Mouse (Mus musculus): ENCODE measurements around the gene Vmn1r4. TPM values are rescaled to one million over a fixed set of nuclear protein-coding genes. Genes with fewer than 3 reads are reported as not detected.

Vmn1r4 gene
- total RNA-seq (2014; fragmentation: Nextera tagmentation) (2.6 TPM in 1 of 2 replicates, not detected in the other), total RNA-seq (2017) (0.87 and 1.9 TPM in 2 replicates), polyA plus RNA-seq (2012) (not detected in 2 replicates)

- DNase-seq (ENCODE audit: low spot score) (peak; percentile 73), ATAC-seq (ENCODE audit: extremely low read depth, insufficient number of reproducible peaks, low FRiP score, poor library complexity, severe bottlenecking) (peak; percentile 64)
- no peaks in the 10 kb centered on the region for H3K27me3 ChIP-seq (ENCODE audit: insufficient read depth, low read length)
- peaks cover 31% of the 10 kb centered on the region for H3K4me1 ChIP-seq (ENCODE audit: insufficient read depth, low read depth, low read length)
- no peak for TF ChIP-seq POLR2AphosphoS5 (IDR thresholded peaks at IDR 0.05; ENCODE audit: insufficient replicate concordance, low read depth, low read length)
- no peak for TF ChIP-seq GATA2 (IDR thresholded peaks at IDR 0.05; ENCODE audit: borderline replicate concordance, low read depth, low read length)
- no peaks in the 10 kb centered on the region for H3K9me3 ChIP-seq (replicated peaks)
- H3K4me3 ChIP-seq (ENCODE audit: low read depth, low read length): peak within 1 kb of the TSS; percentile 98
- H3K36me3 ChIP-seq (replicated peaks): peaks cover 6% of the 10 kb centered on the region
Observed at GRCm38 (mm10) chr6:56923726-56924707, at the start of gene Vmn1r4, which contains the start of gene Nt5c3. Gene Vmn1r4, plus strand, starts transcription at chr6:56924015. Gene Nt5c3, minus strand, starts transcription at chr6:56923932.

- ATAC-seq (ENCODE audit: extremely low read depth, insufficient number of reproducible peaks, low FRiP score, poor library complexity, severe bottlenecking) (no peak), DNase-seq (ENCODE audit: low spot score) (no peak)
- TF ChIP-seq GATA2 (IDR thresholded peaks at IDR 0.05; ENCODE audit: borderline replicate concordance, low read depth, low read length) (no peak), CTCF (IDR thresholded peaks at IDR 0.05; ENCODE audit: low read depth, low read length) (no peak), TAL1 (conservative IDR thresholded peaks at IDR 0.05; ENCODE audit: low read depth, low read length) (no peak), POLR2AphosphoS5 (IDR thresholded peaks at IDR 0.05; ENCODE audit: insufficient replicate concordance, low read depth, low read length) (no peak), GATA1 (IDR thresholded peaks at IDR 0.05; ENCODE audit: borderline replicate concordance, low read length) (no peak)
- no peak overlapping the region for H3K4me3 ChIP-seq (ENCODE audit: low read depth, low read length)
- H3K4me1 ChIP-seq (ENCODE audit: insufficient read depth, low read depth, low read length): peaks cover 18% of the 10 kb centered on the region
- H3K36me3 ChIP-seq (replicated peaks): peaks cover 25% of the 10 kb centered on the region
- no peaks in the 10 kb centered on the region for H3K9me3 ChIP-seq (replicated peaks)
- peaks cover 7% of the 10 kb centered on the region; the same call in 1 of the 2 replicates for H3K27me3 ChIP-seq (ENCODE audit: insufficient read depth, low read length)
Observed at GRCm38 (mm10) chr6:56876870-56877269, 46.9 kb upstream of the Vmn1r4 start.

DNA sequence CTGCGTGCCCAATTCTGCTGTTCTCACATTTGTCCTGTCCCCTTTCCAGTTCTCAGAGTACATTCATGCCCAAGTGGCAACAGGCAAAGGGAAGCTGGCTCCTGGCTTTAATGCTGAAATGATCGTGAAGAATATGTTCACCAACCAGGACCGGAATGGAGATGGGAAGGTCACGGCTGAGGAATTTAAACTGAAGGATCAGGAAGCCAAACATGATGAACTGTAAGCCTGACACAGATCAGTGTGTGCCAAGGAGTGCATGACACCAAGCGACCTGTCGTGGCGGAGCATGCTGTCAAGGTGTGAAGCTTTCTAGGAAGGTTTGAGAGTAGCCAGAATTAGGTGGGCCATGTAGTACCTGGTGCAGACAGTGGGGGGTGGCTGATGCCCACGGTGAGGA is 45.8 kb upstream of the Vmn1r4 start:
- DNase-seq (ENCODE audit: low spot score) (no peak), ATAC-seq (ENCODE audit: extremely low read depth, insufficient number of reproducible peaks, low FRiP score, poor library complexity, severe bottlenecking) (no peak)
- Histone ChIP-seq H3K4me3 (ENCODE audit: low read depth, low read length) (no peak overlapping the region), H3K9me3 (replicated peaks) (no peaks in the 10 kb centered on the region), H3K36me3 (replicated peaks) (peaks cover 36% of the 10 kb centered on the region), H3K27me3 (ENCODE audit: insufficient read depth, low read length) (peaks cover 4% of the 10 kb centered on the region; the same call in 1 of the 2 replicates), H3K4me1 (ENCODE audit: insufficient read depth, low read depth, low read length) (peaks cover 18% of the 10 kb centered on the region)
- peak; percentile 59; the same call in 1 of the 2 replicates for TF ChIP-seq POLR2AphosphoS5 (IDR thresholded peaks at IDR 0.05; ENCODE audit: insufficient replicate concordance, low read depth, low read length)
- no peak for TF ChIP-seq GATA2 (IDR thresholded peaks at IDR 0.05; ENCODE audit: borderline replicate concordance, low read depth, low read length)
- 0 out of 2 replicates have a peak, but pooled peaks have one; percentile 14 for TF ChIP-seq CTCF (IDR thresholded peaks at IDR 0.05; ENCODE audit: low read depth, low read length)

DNA sequence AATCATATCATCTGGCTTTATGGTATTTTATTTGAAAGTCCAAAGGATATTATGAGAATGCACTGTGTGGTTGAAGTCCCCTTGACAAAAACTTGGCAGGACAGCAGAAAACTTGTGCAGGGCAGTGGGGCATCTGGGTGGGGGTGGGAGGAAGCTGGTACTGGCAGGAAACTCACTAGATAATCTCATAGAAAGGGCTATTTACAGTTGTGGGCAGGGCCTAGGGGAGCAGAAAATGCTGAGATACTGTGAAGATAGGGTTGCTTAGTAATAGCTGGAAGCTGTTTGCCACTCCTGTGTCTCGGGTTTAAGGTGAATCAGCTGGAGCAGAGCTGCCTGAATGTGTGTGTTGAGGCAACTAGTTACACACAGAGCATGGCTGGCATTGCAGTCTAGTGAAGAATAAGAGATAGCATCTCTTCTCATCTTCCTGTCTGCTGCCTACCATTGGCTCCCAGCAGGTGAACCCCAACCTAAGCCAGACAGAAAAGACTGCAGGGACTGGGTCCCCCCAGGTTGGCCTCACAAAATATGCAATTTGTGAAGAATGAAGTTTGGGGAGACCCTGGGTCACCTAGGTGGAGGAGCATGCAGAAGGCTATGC is 44.4 kb upstream of the Vmn1r4 start:
- peak; percentile 9 for DNase-seq (ENCODE audit: low spot score)
- Histone ChIP-seq H3K36me3 (replicated peaks) (peaks cover 50% of the 10 kb centered on the region), H3K9me3 (replicated peaks) (no peaks in the 10 kb centered on the region), H3K4me1 (ENCODE audit: insufficient read depth, low read depth, low read length) (peaks cover 18% of the 10 kb centered on the region), H3K27me3 (ENCODE audit: insufficient read depth, low read length) (no peaks in the 10 kb centered on the region), H3K4me3 (ENCODE audit: low read depth, low read length) (no peak overlapping the region)
- ATAC-seq (ENCODE audit: extremely low read depth, insufficient number of reproducible peaks, low FRiP score, poor library complexity, severe bottlenecking): peak; percentile 85
- TF ChIP-seq GATA2 (IDR thresholded peaks at IDR 0.05; ENCODE audit: borderline replicate concordance, low read depth, low read length) (no peak), TAL1 (conservative IDR thresholded peaks at IDR 0.05; ENCODE audit: low read depth, low read length) (no peak), CTCF (IDR thresholded peaks at IDR 0.05; ENCODE audit: low read depth, low read length) (no peak), POLR2AphosphoS5 (IDR thresholded peaks at IDR 0.05; ENCODE audit: insufficient replicate concordance, low read depth, low read length) (0 out of 2 replicates have a peak, but pooled peaks have one; percentile 74), GATA1 (IDR thresholded peaks at IDR 0.05; ENCODE audit: borderline replicate concordance, low read length) (no peak)

GRCm38 (mm10) chr6:56888561-56888960 is 35.3 kb upstream of the Vmn1r4 start:
- no peak for TF ChIP-seq GATA2 (IDR thresholded peaks at IDR 0.05; ENCODE audit: borderline replicate concordance, low read depth, low read length)
- TF ChIP-seq TAL1 (conservative IDR thresholded peaks at IDR 0.05; ENCODE audit: low read depth, low read length): no peak
- no peak for TF ChIP-seq GATA1 (IDR thresholded peaks at IDR 0.05; ENCODE audit: borderline replicate concordance, low read length)
- no peak for TF ChIP-seq CTCF (IDR thresholded peaks at IDR 0.05; ENCODE audit: low read depth, low read length)
- no peak for DNase-seq (ENCODE audit: low spot score)
- no peaks in the 10 kb centered on the region for H3K27me3 ChIP-seq (ENCODE audit: insufficient read depth, low read length)
- no peaks in the 10 kb centered on the region for H3K9me3 ChIP-seq (replicated peaks)
- no peak overlapping the region for H3K4me3 ChIP-seq (ENCODE audit: low read depth, low read length)
- H3K4me1 ChIP-seq (ENCODE audit: insufficient read depth, low read depth, low read length): peaks cover 3% of the 10 kb centered on the region; the same call in 1 of the 2 replicates
- H3K36me3 ChIP-seq (replicated peaks): peaks cover 86% of the 10 kb centered on the region
- no peak; the same call in 1 of the 2 replicates for ATAC-seq (ENCODE audit: extremely low read depth, insufficient number of reproducible peaks, low FRiP score, poor library complexity, severe bottlenecking)

DNA sequence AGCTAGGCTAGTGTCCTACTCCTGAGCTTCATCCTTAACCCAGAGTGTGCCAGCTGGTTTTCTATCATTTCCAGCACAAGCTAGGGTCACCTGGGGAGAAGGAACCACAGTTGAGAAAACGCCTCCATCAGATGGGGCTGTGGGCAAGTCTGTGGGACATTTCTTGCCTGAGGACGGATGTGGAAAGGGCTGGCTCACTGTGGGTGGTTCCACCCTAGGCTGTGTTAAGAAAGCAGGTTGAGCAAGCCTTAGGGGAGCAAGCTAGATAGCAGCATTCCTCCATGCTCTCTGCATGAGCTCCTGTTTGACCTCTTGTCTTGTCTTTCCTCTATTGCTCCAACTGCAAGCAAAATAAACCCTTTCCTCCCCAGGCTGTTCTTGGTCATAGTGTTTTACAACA is 33.1 kb upstream of the Vmn1r4 start:
- TF ChIP-seq POLR2AphosphoS5 (IDR thresholded peaks at IDR 0.05; ENCODE audit: insufficient replicate concordance, low read depth, low read length) (no peak), GATA1 (IDR thresholded peaks at IDR 0.05; ENCODE audit: borderline replicate concordance, low read length) (no peak), GATA2 (IDR thresholded peaks at IDR 0.05; ENCODE audit: borderline replicate concordance, low read depth, low read length) (no peak)
- Histone ChIP-seq H3K36me3 (replicated peaks) (peaks cover 81% of the 10 kb centered on the region), H3K27me3 (ENCODE audit: insufficient read depth, low read length) (no peaks in the 10 kb centered on the region), H3K4me3 (ENCODE audit: low read depth, low read length) (no peak overlapping the region), H3K9me3 (replicated peaks) (no peaks in the 10 kb centered on the region), H3K4me1 (ENCODE audit: insufficient read depth, low read depth, low read length) (peaks cover 9% of the 10 kb centered on the region)
- DNase-seq (ENCODE audit: low spot score) (no peak), ATAC-seq (ENCODE audit: extremely low read depth, insufficient number of reproducible peaks, low FRiP score, poor library complexity, severe bottlenecking) (no peak)

Data from G1E (cell line).